Mouse (Mus musculus) cortical plate, adult 2 months (tissue): ENCODE results near the gene Emc10.

Experiments
- CTCF ChIP-seq: fragments of 200-500 bp; IDR thresholded peaks from 2 replicates; pipeline ENCODE4 v1.5.1; 2011; ENCODE audit warnings: mild to moderate bottlenecking, control low read depth, low read length; ENCODE audit not compliant: insufficient read depth; ENCODE audit errors: extremely low read depth
- POLR2A ChIP-seq: fragments of 200-500 bp; IDR thresholded peaks from 2 replicates; pipeline ENCODE4 v1.6.1; 2011; ENCODE audit warnings: mild to moderate bottlenecking, low read length, control low read depth; ENCODE audit not compliant: insufficient read depth; ENCODE audit errors: extremely low read depth

GRCm38 (mm10) chr7:44536590-44536968 is 40.2 kb upstream of the Emc10 start:
- TF ChIP-seq CTCF (no peak), POLR2A (no peak)
